Mouse (Mus musculus) heart, embryonic 16.5 days (tissue): ENCODE data around the gene Anks1. TPM values are rescaled to one million over a fixed set of nuclear protein-coding genes. Genes with fewer than 3 reads are reported as not detected.

ENCODE experiments used
- ATAC-seq: fragments of 200-750 bp; cut with Nextera tagmentation; replicated peaks from 2 replicates; pipeline ENCODE4 v1.8.0; 2017; ENCODE audit warnings: moderate number of reproducible peaks; ENCODE audit not compliant: insufficient read depth, low FRiP score; ENCODE audit errors: extremely low read depth
- H3K27ac ChIP-seq: fragments of 300-500 bp; sonication (generic); 2 replicates; pipeline ENCODE4 v1.5.1; 2014; ENCODE audit warnings: mild to moderate bottlenecking, low read length, control low read depth, moderate library complexity
- H3K27me3 ChIP-seq: fragments of 300-500 bp; sonication (generic); 2 replicates; pipeline ENCODE4 v1.6.1; 2014; ENCODE audit warnings: low read length, mixed read lengths; ENCODE audit not compliant: control insufficient read depth, insufficient read depth
- H3K36me3 ChIP-seq: fragments of 300-500 bp; sonication (generic); 2 replicates; pipeline ENCODE4 v1.6.1; 2014; ENCODE audit not compliant: control insufficient read depth, insufficient read depth
- H3K4me1 ChIP-seq: fragments of 300-500 bp; sonication (generic); 2 replicates; pipeline ENCODE4 v1.6.1; 2014; ENCODE audit warnings: low read length, mixed read lengths; ENCODE audit not compliant: control insufficient read depth, insufficient read depth
- H3K4me2 ChIP-seq: fragments of 300-500 bp; sonication (generic); 2 replicates; pipeline ENCODE4 v1.6.1; 2014; ENCODE audit warnings: low read depth, mild to moderate bottlenecking, control low read depth, low read length
- H3K4me3 ChIP-seq: fragments of 300-500 bp; sonication (generic); 2 replicates; pipeline ENCODE4 v1.5.1; 2014; ENCODE audit warnings: mild to moderate bottlenecking, control low read depth, low read length
- H3K9ac ChIP-seq: fragments of 300-500 bp; sonication (generic); 2 replicates; pipeline ENCODE4 v1.6.1; 2014; ENCODE audit warnings: low read length, control low read depth
- H3K9me3 ChIP-seq: fragments of 300-500 bp; sonication (generic); replicated peaks from 2 replicates; pipeline ENCODE4 v1.6.1; 2016; ENCODE audit warnings: low read length; ENCODE audit not compliant: control insufficient read depth
- WGBS: fragments of 180-500 bp; shearing (Covaris S2); extraction: QIAGEN DNeasy Blood & Tissue Kit; methylation state at CpG from one replicate; pipeline ENCODE4 v1.1.7; 2014; 5-methylcytosine and 5-hydroxymethylcytosine counted together
- polyA plus RNA-seq: library from polyadenylated mRNA; unstranded; fragments of >200 nt; fragmentation: Nextera tagmentation; extraction: Ambion mirVana; gene quantifications from 2 replicates; pipeline ENCODE4 v1.2.1, GENCODE M21; 2015

The Anks1 gene
- polyA plus RNA-seq, 1 experiment from 2014 or later, result 11.4 TPM

GRCm38 (mm10) chr17:27939028-27939427 is 29.9 kb downstream of the Anks1 start:
- Histone ChIP-seq H3K4me3 (no peak overlapping the region), H3K4me2 (0 out of 2 replicates have a peak overlapping the region, but pooled peaks have one; percentile 5), H3K36me3 (no peaks in the 10 kb centered on the region), H3K9ac (0 out of 2 replicates have a peak overlapping the region, but pooled peaks have one; percentile 33), H3K27ac (peak overlapping the region; percentile 66), H3K27me3 (no peaks in the 10 kb centered on the region), H3K4me1 (peaks cover 39% of the 10 kb centered on the region), H3K9me3 (no peaks in the 10 kb centered on the region)
- 60% methylated on average over 5 of the region's 5 CpGs for WGBS
- no peak for ATAC-seq

- Histone ChIP-seq H3K4me3 (no peak overlapping the region), H3K4me2 (no peak overlapping the region), H3K9me3 (no peaks in the 10 kb centered on the region), H3K36me3 (no peaks in the 10 kb centered on the region), H3K27me3 (no peaks in the 10 kb centered on the region), H3K9ac (peak overlapping the region; percentile 17; the same call in 1 of the 2 replicates), H3K27ac (peak overlapping the region; percentile 7; the same call in 1 of the 2 replicates), H3K4me1 (peaks cover 40% of the 10 kb centered on the region)
- no peak for ATAC-seq
- 75% methylated on average over 4 of the region's 4 CpGs for WGBS
Observed at GRCm38 (mm10) chr17:27940352-27940751, 31.2 kb downstream of the Anks1 start.

GRCm38 (mm10) chr17:27941178-27941577 is 32.1 kb downstream of the Anks1 start:
- no peak overlapping the region for H3K9ac ChIP-seq
- 63% methylated on average over 5 of the region's 5 CpGs for WGBS
- no peaks in the 10 kb centered on the region for H3K36me3 ChIP-seq
- no peaks in the 10 kb centered on the region for H3K9me3 ChIP-seq
- peaks cover 49% of the 10 kb centered on the region for H3K4me1 ChIP-seq
- ATAC-seq, result no peak
- H3K27ac ChIP-seq, result no peak overlapping the region
- no peak overlapping the region for H3K4me2 ChIP-seq
- no peak overlapping the region for H3K4me3 ChIP-seq
- H3K27me3 ChIP-seq, result no peaks in the 10 kb centered on the region

GRCm38 (mm10) chr17:27941698-27942097 is 32.6 kb downstream of the Anks1 start:
- H3K4me1 ChIP-seq, result peaks cover 54% of the 10 kb centered on the region

GRCm38 (mm10) chr17:27942131-27942530 is 33.0 kb downstream of the Anks1 start:
- no peak for ATAC-seq
- no peaks in the 10 kb centered on the region for H3K27me3 ChIP-seq
- WGBS, result 89% methylated on average over 4 of the region's 4 CpGs
- no peak overlapping the region for H3K4me3 ChIP-seq
- H3K36me3 ChIP-seq, result no peaks in the 10 kb centered on the region
- no peak overlapping the region for H3K27ac ChIP-seq
- H3K4me1 ChIP-seq, result peaks cover 54% of the 10 kb centered on the region
- H3K4me2 ChIP-seq, result no peak overlapping the region
- no peaks in the 10 kb centered on the region for H3K9me3 ChIP-seq
- H3K9ac ChIP-seq, result no peak overlapping the region

More at GRCm38 (mm10) chr17:27941698-27942097, 32.6 kb downstream of the Anks1 start:
- ATAC-seq, result no peak
- no peaks in the 10 kb centered on the region for H3K36me3 ChIP-seq
- no peak overlapping the region for H3K27ac ChIP-seq
- no peak overlapping the region for H3K9ac ChIP-seq
- H3K4me2 ChIP-seq, result no peak overlapping the region
- no peaks in the 10 kb centered on the region for H3K27me3 ChIP-seq
- WGBS, result 56% methylated on average over 2 of the region's 2 CpGs
- H3K9me3 ChIP-seq, result no peaks in the 10 kb centered on the region
- no peak overlapping the region for H3K4me3 ChIP-seq

- peaks cover 24% of the 10 kb centered on the region for H3K4me1 ChIP-seq
- 0 out of 2 replicates have a peak overlapping the region, but pooled peaks have one; percentile 7 for H3K4me2 ChIP-seq
- no peaks in the 10 kb centered on the region for H3K36me3 ChIP-seq
- H3K4me3 ChIP-seq, result no peak overlapping the region
- peak; percentile 53 for ATAC-seq
- no peaks in the 10 kb centered on the region for H3K27me3 ChIP-seq
- no peaks in the 10 kb centered on the region for H3K9me3 ChIP-seq
- WGBS, result 33% methylated on average over 6 of the region's 6 CpGs
- peak overlapping the region; percentile 30 for H3K27ac ChIP-seq
- H3K9ac ChIP-seq, result no peak overlapping the region
Observed at GRCm38 (mm10) chr17:27945546-27946216, 36.6 kb downstream of the Anks1 start.

GRCm38 (mm10) chr17:27946371-27946770 is 37.3 kb downstream of the Anks1 start:
- Histone ChIP-seq H3K9ac (no peak overlapping the region), H3K4me3 (no peak overlapping the region), H3K27ac (peak overlapping the region; percentile 30), H3K4me1 (peaks cover 19% of the 10 kb centered on the region), H3K36me3 (no peaks in the 10 kb centered on the region), H3K4me2 (no peak overlapping the region), H3K9me3 (no peaks in the 10 kb centered on the region), H3K27me3 (no peaks in the 10 kb centered on the region)
- ATAC-seq, result no peak
- 71% methylated on average over 8 of the region's 8 CpGs for WGBS

- 83% methylated on average over 2 of the region's 2 CpGs for WGBS
- H3K9me3 ChIP-seq, result no peaks in the 10 kb centered on the region
- no peak overlapping the region for H3K4me3 ChIP-seq
- peak overlapping the region; percentile 33; the same call in 1 of the 2 replicates for H3K9ac ChIP-seq
- no peak overlapping the region for H3K4me2 ChIP-seq
- no peaks in the 10 kb centered on the region for H3K36me3 ChIP-seq
- no peak overlapping the region for H3K27ac ChIP-seq
- no peaks in the 10 kb centered on the region for H3K27me3 ChIP-seq
- peaks cover 16% of the 10 kb centered on the region for H3K4me1 ChIP-seq
- ATAC-seq, result no peak
Observed at GRCm38 (mm10) chr17:27947155-27947554, 38.0 kb downstream of the Anks1 start.

- no peak for ATAC-seq
- H3K36me3 ChIP-seq, result no peaks in the 10 kb centered on the region
- H3K4me1 ChIP-seq, result peaks cover 10% of the 10 kb centered on the region
- no peak overlapping the region for H3K4me2 ChIP-seq
- 72% methylated on average over 6 of the region's 6 CpGs for WGBS
- H3K9ac ChIP-seq, result no peak overlapping the region
- H3K27ac ChIP-seq, result no peak overlapping the region
- no peak overlapping the region for H3K4me3 ChIP-seq
- no peaks in the 10 kb centered on the region for H3K27me3 ChIP-seq
- no peaks in the 10 kb centered on the region for H3K9me3 ChIP-seq
Observed at GRCm38 (mm10) chr17:27953136-27953535, 44.0 kb downstream of the Anks1 start.
